Mouse (Mus musculus) stomach, postnatal 0 days (tissue): ENCODE results near the gene Shc1. TPM values are rescaled to one million over a fixed set of nuclear protein-coding genes. Genes with fewer than 3 reads are reported as not detected.
"Not testable (repeated sequence)": the region's sequence is repeated elsewhere in the genome, so short reads cannot be mapped to it uniquely, and the experiment has no call there.

Source experiments
- ATAC-seq: fragments of 200-750 bp; cut with Nextera tagmentation; 2 replicates; pipeline ENCODE4 v1.8.0; 2017; ENCODE audit not compliant: low FRiP score, low TSS enrichment
- DNase-seq: peaks from one replicate; pipeline ENCODE4 v3.0.0-alpha.2; 2016; ENCODE audit warnings: low spot score
- H3K27ac ChIP-seq: fragments of 300-500 bp; sonication (generic); replicated peaks from 2 replicates; pipeline ENCODE4 v1.5.1; 2014; ENCODE audit warnings: mild to moderate bottlenecking, control low read depth
- H3K27me3 ChIP-seq: fragments of 300-500 bp; sonication (generic); 2 replicates; pipeline ENCODE4 v1.6.1; 2014; ENCODE audit warnings: low read length; ENCODE audit not compliant: control insufficient read depth, insufficient read depth
- H3K36me3 ChIP-seq: fragments of 300-500 bp; sonication (generic); 2 replicates; pipeline ENCODE4 v1.6.1; 2014; ENCODE audit warnings: low read length, mixed read lengths; ENCODE audit not compliant: control insufficient read depth, insufficient read depth
- H3K4me1 ChIP-seq: fragments of 300-500 bp; sonication (generic); replicated peaks from 2 replicates; pipeline ENCODE4 v1.6.1; 2014; ENCODE audit warnings: antibody characterized with exemption; ENCODE audit not compliant: control insufficient read depth, insufficient read depth
- H3K4me2 ChIP-seq: fragments of 300-500 bp; sonication (generic); replicated peaks from 2 replicates; pipeline ENCODE4 v1.6.1; 2014; ENCODE audit warnings: low read depth, mild to moderate bottlenecking, control low read depth, moderate library complexity
- H3K4me3 ChIP-seq: fragments of 300-500 bp; sonication (generic); 2 replicates; pipeline ENCODE4 v1.5.1; 2014; ENCODE audit warnings: low read depth, low read length, control low read depth
- H3K9ac ChIP-seq: fragments of 300-500 bp; sonication (generic); 2 replicates; pipeline ENCODE4 v1.6.1; 2014; ENCODE audit warnings: mild to moderate bottlenecking, low read length, control low read depth, mixed read lengths
- H3K9me3 ChIP-seq: fragments of 300-500 bp; sonication (generic); 2 replicates; pipeline ENCODE4 v1.6.1; 2016; ENCODE audit warnings: low read length; ENCODE audit not compliant: control insufficient read depth
- CTCF ChIP-seq: IDR thresholded peaks from 2 replicates; pipeline ENCODE4 v1.5.1; 2016; ENCODE audit warnings: antibody characterized with exemption, low read depth, mild to moderate bottlenecking, moderate library complexity
- EP300 ChIP-seq: optimal IDR thresholded peaks from 2 replicates; pipeline ENCODE3; 2016; ENCODE audit warnings: antibody characterized with exemption
- WGBS: fragments of 180-500 bp; shearing (Covaris S2); extraction: QIAGEN DNeasy Blood & Tissue Kit; methylation state at CpG from one replicate; pipeline ENCODE4 v1.1.7; 2014; 5-methylcytosine and 5-hydroxymethylcytosine counted together
- polyA plus RNA-seq: library from polyadenylated mRNA; unstranded; fragments of >200 nt; fragmentation: Nextera tagmentation; extraction: Ambion mirVana; gene quantifications from 2 replicates; pipeline ENCODE4 v1.2.1, GENCODE M21; 2015

Shc1 gene
- polyA plus RNA-seq, 1 experiment from 2014 or later: 42.6 TPM

- Histone ChIP-seq H3K4me1 (peaks cover 6% of the 10 kb centered on the region), H3K4me3 (peak overlapping the region; percentile 53), H3K9me3 (no peaks in the 10 kb centered on the region), H3K27ac (no peak overlapping the region), H3K4me2 (peak overlapping the region; percentile 73), H3K27me3 (no peaks in the 10 kb centered on the region), H3K36me3 (peaks cover 14% of the 10 kb centered on the region), H3K9ac (peak overlapping the region; percentile 31; the same call in 1 of the 2 replicates)
- no peak for TF ChIP-seq CTCF
- TF ChIP-seq EP300: no peak
- DNase-seq (no peak), ATAC-seq (no peak)
- WGBS: 62% methylated on average over 6 of the region's 6 CpGs
Measured at GRCm38 (mm10) chr3:89422556-89423205, 4.4 kb downstream of the Shc1 start.

DNA sequence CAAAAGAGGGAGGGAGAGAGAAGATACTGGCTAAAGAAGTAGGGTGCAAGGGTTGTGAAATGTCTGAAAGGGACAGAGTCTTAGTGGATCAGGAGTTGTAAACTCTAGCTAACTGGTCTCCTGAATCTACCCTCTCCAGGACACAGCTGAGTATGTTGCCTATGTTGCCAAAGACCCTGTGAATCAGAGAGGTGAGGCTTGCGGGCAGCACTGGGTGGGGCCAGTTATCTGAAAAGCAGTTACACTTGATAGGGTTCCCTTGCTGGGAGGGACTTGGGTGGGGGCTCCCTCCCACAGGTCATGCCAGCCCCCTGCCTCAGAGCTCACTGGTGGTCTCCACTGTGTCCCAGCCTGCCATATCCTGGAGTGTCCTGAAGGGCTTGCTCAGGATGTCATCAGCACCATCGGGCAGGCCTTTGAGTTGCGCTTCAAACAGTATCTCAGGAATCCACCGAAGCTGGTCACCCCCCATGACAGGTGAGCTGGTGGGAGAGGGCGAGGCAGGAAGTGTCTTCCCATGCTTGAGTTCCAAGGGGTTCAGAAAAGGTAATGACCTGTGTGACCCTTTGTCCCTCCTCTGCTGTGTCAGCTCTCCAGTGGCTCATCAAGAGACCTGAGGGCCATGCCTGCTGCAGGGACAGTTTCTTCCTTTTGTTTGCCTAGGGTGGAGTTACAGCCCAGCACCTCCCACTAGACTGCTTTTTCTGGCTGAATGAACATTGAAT, 6.3 kb downstream of the Shc1 start:
- no peak overlapping the region for H3K4me2 ChIP-seq

GRCm38 (mm10) chr3:89425141-89425525, 6.9 kb downstream of the Shc1 start:
- ATAC-seq: no peak
- H3K4me2 ChIP-seq: no peak overlapping the region
- peaks cover 14% of the 10 kb centered on the region for H3K36me3 ChIP-seq
- no peak overlapping the region for H3K4me3 ChIP-seq
- TF ChIP-seq EP300: no peak
- no peak for TF ChIP-seq CTCF
- no peaks in the 10 kb centered on the region for H3K9me3 ChIP-seq
- H3K27ac ChIP-seq: no peak overlapping the region
- 72% methylated on average over 5 of the region's 5 CpGs for WGBS
- no peak for DNase-seq
- H3K9ac ChIP-seq: no peak overlapping the region
- H3K27me3 ChIP-seq: no peaks in the 10 kb centered on the region
- peaks cover 6% of the 10 kb centered on the region for H3K4me1 ChIP-seq

More for the DNA sequence above, 6.3 kb downstream of the Shc1 start:
- Histone ChIP-seq H3K4me3 (no peak overlapping the region), H3K36me3 (peaks cover 14% of the 10 kb centered on the region), H3K4me1 (peaks cover 6% of the 10 kb centered on the region), H3K27me3 (no peaks in the 10 kb centered on the region), H3K9me3 (no peaks in the 10 kb centered on the region), H3K9ac (no peak overlapping the region), H3K27ac (no peak overlapping the region)
- DNase-seq (no peak), ATAC-seq (no peak)
- WGBS: 69% methylated on average over 5 of the region's 5 CpGs
- TF ChIP-seq CTCF: no peak
- TF ChIP-seq EP300: no peak

- ATAC-seq: no peak
- whole genome bisulfite sequencing: 91% methylated on average over 4 of the region's 4 CpGs
Measured at GRCm38 (mm10) chr3:89425876-89426275, 7.6 kb downstream of the Shc1 start.

GRCm38 (mm10) chr3:89429021-89429420, 10.8 kb downstream of the Shc1 start:
- H3K9ac ChIP-seq, ATAC-seq, H3K9me3 ChIP-seq, H3K4me3 ChIP-seq, DNase-seq, H3K4me2 ChIP-seq, H3K4me1 ChIP-seq, H3K27ac ChIP-seq, H3K27me3 ChIP-seq: not testable (repeated sequence)
- H3K36me3 ChIP-seq: peaks cover 17% of the 10 kb centered on the region
- WGBS: 86% methylated on average over 7 of the region's 7 CpGs

More at GRCm38 (mm10) chr3:89425876-89426275, 7.6 kb downstream of the Shc1 start:
- H3K4me2 ChIP-seq: no peak overlapping the region
- DNase-seq: no peak
- H3K27me3 ChIP-seq: no peaks in the 10 kb centered on the region
- no peak overlapping the region for H3K27ac ChIP-seq
- H3K9me3 ChIP-seq: no peaks in the 10 kb centered on the region
- TF ChIP-seq CTCF (no peak), EP300 (no peak)
- H3K9ac ChIP-seq: no peak overlapping the region
- H3K36me3 ChIP-seq: peaks cover 14% of the 10 kb centered on the region
- no peak overlapping the region for H3K4me3 ChIP-seq
- peaks cover 2% of the 10 kb centered on the region for H3K4me1 ChIP-seq
